Mouse (Mus musculus): ENCODE results near the gene Grhl3.
"Not testable (repeated sequence)": the region's sequence is repeated elsewhere in the genome, so short reads cannot be mapped to it uniquely, and the experiment has no call there.

The Grhl3 gene

GRCm38 (mm10) chr4:135573251-135573808, at the start of gene Grhl3:
TSS of gene Grhl3 (minus strand) at chr4:135573630.
- in situ Hi-C loops (cut with MseI, MboI): no loop called here

GRCm38 (mm10) chr4:135622290-135622689, 48.9 kb upstream of the Grhl3 start:
- in situ Hi-C loops (cut with MseI, MboI): no loop called here

- in situ Hi-C loops (cut with MseI, MboI): no loop called here
Measured at GRCm38 (mm10) chr4:135620461-135620860, 47.0 kb upstream of the Grhl3 start.

- in situ Hi-C loops (cut with MseI, MboI): no loop called here
Measured at GRCm38 (mm10) chr4:135617783-135618470, 44.5 kb upstream of the Grhl3 start.

- in situ Hi-C loops (cut with MseI, MboI): no loop called here
Measured at GRCm38 (mm10) chr4:135617038-135617437, 43.6 kb upstream of the Grhl3 start.

- in situ Hi-C loops (cut with MseI, MboI): not testable (repeated sequence)
Measured at GRCm38 (mm10) chr4:135615307-135615706, 41.9 kb upstream of the Grhl3 start.

GRCm38 (mm10) chr4:135609986-135610385, 36.6 kb upstream of the Grhl3 start:
- in situ Hi-C loops (cut with MseI, MboI): no loop called here

- in situ Hi-C loops (cut with MseI, MboI): no loop called here
Measured at GRCm38 (mm10) chr4:135607979-135608885, 34.8 kb upstream of the Grhl3 start.

- in situ Hi-C loops (cut with MseI, MboI): no loop called here
Measured at GRCm38 (mm10) chr4:135606271-135606670, 32.8 kb upstream of the Grhl3 start.

GRCm38 (mm10) chr4:135601530-135601929, 28.1 kb upstream of the Grhl3 start:
- in situ Hi-C loops (cut with MseI, MboI): no loop called here

- in situ Hi-C loops (cut with MseI, MboI): no loop called here
Measured at GRCm38 (mm10) chr4:135599497-135600182, 26.2 kb upstream of the Grhl3 start.

- in situ Hi-C loops (cut with MseI, MboI): no loop called here
Measured at GRCm38 (mm10) chr4:135598998-135599397, 25.6 kb upstream of the Grhl3 start.

GRCm38 (mm10) chr4:135597571-135597970, 24.1 kb upstream of the Grhl3 start:
- in situ Hi-C loops (cut with MseI, MboI): no loop called here

GRCm38 (mm10) chr4:135595943-135596342, 22.5 kb upstream of the Grhl3 start:
- in situ Hi-C loops (cut with MseI, MboI): no loop called here

GRCm38 (mm10) chr4:135591610-135592304, 18.3 kb upstream of the Grhl3 start:
- in situ Hi-C loops (cut with MseI, MboI): no loop called here

- in situ Hi-C loops (cut with MseI, MboI): no loop called here
Measured at GRCm38 (mm10) chr4:135591086-135591485, 17.7 kb upstream of the Grhl3 start.

- in situ Hi-C loops (cut with MseI, MboI): no loop called here
Measured at GRCm38 (mm10) chr4:135584838-135585237, 11.4 kb upstream of the Grhl3 start.

GRCm38 (mm10) chr4:135581222-135581910, 7.9 kb upstream of the Grhl3 start:
- in situ Hi-C loops (cut with MseI, MboI): no loop called here

- in situ Hi-C loops (cut with MseI, MboI): no loop called here
Measured at GRCm38 (mm10) chr4:135579695-135580094, 6.3 kb upstream of the Grhl3 start.

- in situ Hi-C loops (cut with MseI, MboI): no loop called here
Measured at GRCm38 (mm10) chr4:135578490-135578889, 5.1 kb upstream of the Grhl3 start.

Measured in mouse trophoblast stem cell (cell line).